Mouse (Mus musculus) forebrain, embryonic 12.5 days (tissue): Measurements from ENCODE around the gene Matk. TPM values are rescaled to one million over a fixed set of nuclear protein-coding genes. Genes with fewer than 3 reads are reported as not detected.

Experiments
- ATAC-seq: fragments of 200-750 bp; cut with Nextera tagmentation; 2 replicates; pipeline ENCODE4 v1.8.0; 2017; ENCODE audit warnings: moderate TSS enrichment; ENCODE audit not compliant: low FRiP score
- H3K27ac ChIP-seq: fragments of 300-500 bp; sonication (generic); 2 replicates; pipeline ENCODE4 v1.5.1; 2016; ENCODE audit warnings: mild to moderate bottlenecking
- H3K27me3 ChIP-seq: fragments of 300-500 bp; sonication (generic); 2 replicates; pipeline ENCODE4 v1.6.1; 2016; ENCODE audit warnings: mild to moderate bottlenecking
- H3K36me3 ChIP-seq: fragments of 300-500 bp; sonication (generic); replicated peaks from 2 replicates; pipeline ENCODE4 v1.6.1; 2016; ENCODE audit warnings: mild to moderate bottlenecking
- H3K4me1 ChIP-seq: fragments of 300-500 bp; sonication (generic); 2 replicates; pipeline ENCODE4 v1.6.1; 2016
- H3K4me2 ChIP-seq: fragments of 300-500 bp; sonication (generic); 2 replicates; pipeline ENCODE4 v1.6.1; 2016; ENCODE audit warnings: mild to moderate bottlenecking, moderate library complexity
- H3K4me3 ChIP-seq: fragments of 300-500 bp; sonication (generic); replicated peaks from 2 replicates; pipeline ENCODE4 v1.5.1; 2016; ENCODE audit warnings: mild to moderate bottlenecking
- H3K9ac ChIP-seq: fragments of 300-500 bp; sonication (generic); 2 replicates; pipeline ENCODE4 v1.6.1; 2016; ENCODE audit warnings: mild to moderate bottlenecking
- H3K9me3 ChIP-seq: fragments of 300-500 bp; sonication (generic); 2 replicates; pipeline ENCODE4 v1.6.1; 2016
- WGBS: fragments of 180-500 bp; shearing (Covaris S2); methylation state at CpG from one replicate; pipeline ENCODE4 v1.1.7; 2016; 5-methylcytosine and 5-hydroxymethylcytosine counted together
- polyA plus RNA-seq: library from polyadenylated mRNA; unstranded; fragments of >200 nt; fragmentation: Nextera tagmentation; extraction: Ambion mirVana; gene quantifications from 2 replicates; pipeline ENCODE4 v1.2.1, GENCODE M21; 2016

Matk gene
- polyA plus RNA-seq, 1 experiment from 2014 or later, result 4.1 TPM

GRCm38 (mm10) chr10:81290698-81291460, 38.1 kb downstream of the Matk start:
- peaks cover 48% of the 10 kb centered on the region for H3K4me1 ChIP-seq
- H3K9ac ChIP-seq, result no peak overlapping the region
- H3K9me3 ChIP-seq, result no peaks in the 10 kb centered on the region
- no peak for ATAC-seq
- H3K36me3 ChIP-seq, result peaks cover 6% of the 10 kb centered on the region; the same call in 1 of the 2 replicates
- peak overlapping the region; percentile 6; the same call in 1 of the 2 replicates for H3K4me2 ChIP-seq
- peaks cover 32% of the 10 kb centered on the region for H3K27me3 ChIP-seq
- 0 out of 2 replicates have a peak overlapping the region, but pooled peaks have one; percentile 0 for H3K4me3 ChIP-seq
- WGBS, result 12% methylated on average over 24 of the region's 24 CpGs
- no peak overlapping the region for H3K27ac ChIP-seq

GRCm38 (mm10) chr10:81291511-81292104, 38.9 kb downstream of the Matk start, which contains the start of gene Tjp3:
Gene Tjp3, minus strand, starts transcription at chr10:81291581.
- peaks cover 32% of the 10 kb centered on the region for H3K27me3 ChIP-seq
- peak within 1 kb of the TSS; percentile 6; the same call in 1 of the 2 replicates for H3K4me2 ChIP-seq
- H3K27ac ChIP-seq, result no peak within 1 kb of the TSS
- peaks cover 12% of the 10 kb centered on the region; the same call in 1 of the 2 replicates for H3K36me3 ChIP-seq
- peak within 1 kb of the TSS; percentile 87; the same call in 1 of the 2 replicates for H3K4me3 ChIP-seq
- H3K9ac ChIP-seq, result no peak within 1 kb of the TSS
- no peak for ATAC-seq
- H3K4me1 ChIP-seq, result peaks cover 44% of the 10 kb centered on the region
- 73% methylated on average over 9 of the region's 9 CpGs for WGBS
- no peaks in the 10 kb centered on the region for H3K9me3 ChIP-seq

GRCm38 (mm10) chr10:81292554-81293333, 40.0 kb downstream of the Matk start, which contains the start of gene Pip5k1c:
Gene Pip5k1c, plus strand, starts transcription at chr10:81292963.
- Histone ChIP-seq H3K9me3 (no peaks in the 10 kb centered on the region), H3K4me1 (peaks cover 44% of the 10 kb centered on the region), H3K27me3 (peaks cover 31% of the 10 kb centered on the region), H3K27ac (peak within 1 kb of the TSS; percentile 91), H3K9ac (peak within 1 kb of the TSS; percentile 82), H3K36me3 (peaks cover 12% of the 10 kb centered on the region; the same call in 1 of the 2 replicates), H3K4me2 (peak within 1 kb of the TSS; percentile 98), H3K4me3 (peak within 1 kb of the TSS; percentile 87)
- peak; percentile 95 for ATAC-seq
- under 1% methylated on average over 74 of the region's 80 CpGs for WGBS

- WGBS, result 3% methylated on average over 25 of the region's 25 CpGs
- H3K27ac ChIP-seq, result peak overlapping the region; percentile 91
- ATAC-seq, result peak; percentile 13
Observed at GRCm38 (mm10) chr10:81293334-81294030, 40.7 kb downstream of the Matk start.

GRCm38 (mm10) chr10:81294442-81294841, 41.7 kb downstream of the Matk start:
- H3K9ac ChIP-seq, result peak overlapping the region; percentile 82
- H3K9me3 ChIP-seq, result no peaks in the 10 kb centered on the region
- peak overlapping the region; percentile 98 for H3K4me2 ChIP-seq
- WGBS, result 79% methylated on average over 8 of the region's 8 CpGs
- H3K27me3 ChIP-seq, result peaks cover 21% of the 10 kb centered on the region
- H3K36me3 ChIP-seq, result peaks cover 12% of the 10 kb centered on the region; the same call in 1 of the 2 replicates
- H3K4me1 ChIP-seq, result peaks cover 37% of the 10 kb centered on the region
- ATAC-seq, result no peak
- peak overlapping the region; percentile 87 for H3K4me3 ChIP-seq
- no peak overlapping the region for H3K27ac ChIP-seq

More at GRCm38 (mm10) chr10:81293334-81294030, 40.7 kb downstream of the Matk start:
- Histone ChIP-seq H3K36me3 (peaks cover 12% of the 10 kb centered on the region; the same call in 1 of the 2 replicates), H3K4me2 (peak overlapping the region; percentile 98), H3K4me1 (peaks cover 39% of the 10 kb centered on the region), H3K9me3 (no peaks in the 10 kb centered on the region), H3K4me3 (peak overlapping the region; percentile 87), H3K9ac (peak overlapping the region; percentile 82), H3K27me3 (peaks cover 24% of the 10 kb centered on the region)

GRCm38 (mm10) chr10:81295185-81295584, 42.5 kb downstream of the Matk start:
- 93% methylated on average over 6 of the region's 6 CpGs for WGBS
- H3K9me3 ChIP-seq, result no peaks in the 10 kb centered on the region
- 0 out of 2 replicates have a peak overlapping the region, but pooled peaks have one; percentile 30 for H3K9ac ChIP-seq
- H3K4me1 ChIP-seq, result peaks cover 40% of the 10 kb centered on the region
- H3K27me3 ChIP-seq, result peaks cover 13% of the 10 kb centered on the region
- ATAC-seq, result no peak
- H3K36me3 ChIP-seq, result peaks cover 12% of the 10 kb centered on the region; the same call in 1 of the 2 replicates
- no peak overlapping the region for H3K27ac ChIP-seq
- H3K4me3 ChIP-seq, result no peak overlapping the region
- H3K4me2 ChIP-seq, result peak overlapping the region; percentile 98; the same call in 1 of the 2 replicates

GRCm38 (mm10) chr10:81297246-81297645, 44.5 kb downstream of the Matk start:
- H3K9me3 ChIP-seq, result no peaks in the 10 kb centered on the region
- no peak for ATAC-seq
- WGBS, result 84% methylated on average over 6 of the region's 6 CpGs
- H3K27ac ChIP-seq, result no peak overlapping the region
- H3K4me2 ChIP-seq, result no peak overlapping the region
- peaks cover 12% of the 10 kb centered on the region; the same call in 1 of the 2 replicates for H3K36me3 ChIP-seq
- H3K27me3 ChIP-seq, result no peaks in the 10 kb centered on the region; the same call in 1 of the 2 replicates
- H3K4me3 ChIP-seq, result no peak overlapping the region
- peaks cover 38% of the 10 kb centered on the region for H3K4me1 ChIP-seq
- H3K9ac ChIP-seq, result no peak overlapping the region

- H3K36me3 ChIP-seq, result peaks cover 12% of the 10 kb centered on the region; the same call in 1 of the 2 replicates
- 84% methylated on average over 10 of the region's 10 CpGs for WGBS
- no peak overlapping the region for H3K9ac ChIP-seq
- no peak overlapping the region for H3K27ac ChIP-seq
- H3K4me2 ChIP-seq, result no peak overlapping the region
- H3K4me3 ChIP-seq, result no peak overlapping the region
- no peaks in the 10 kb centered on the region for H3K27me3 ChIP-seq
- H3K9me3 ChIP-seq, result no peaks in the 10 kb centered on the region
- peaks cover 44% of the 10 kb centered on the region for H3K4me1 ChIP-seq
- no peak for ATAC-seq
Observed at GRCm38 (mm10) chr10:81297845-81298244, 45.1 kb downstream of the Matk start.

- Histone ChIP-seq H3K27ac (no peak overlapping the region), H3K4me3 (no peak overlapping the region), H3K9ac (no peak overlapping the region), H3K4me1 (peaks cover 49% of the 10 kb centered on the region), H3K4me2 (no peak overlapping the region), H3K9me3 (no peaks in the 10 kb centered on the region), H3K27me3 (no peaks in the 10 kb centered on the region), H3K36me3 (peaks cover 12% of the 10 kb centered on the region; the same call in 1 of the 2 replicates)
- ATAC-seq, result no peak
- 96% methylated on average over 17 of the region's 17 CpGs for WGBS
Observed at GRCm38 (mm10) chr10:81298369-81299100, 45.8 kb downstream of the Matk start.

GRCm38 (mm10) chr10:81299585-81300351, 47.0 kb downstream of the Matk start:
- peaks cover 43% of the 10 kb centered on the region for H3K4me1 ChIP-seq

More at GRCm38 (mm10) chr10:81299585-81300351, 47.0 kb downstream of the Matk start:
- no peak for ATAC-seq
- no peak overlapping the region for H3K4me3 ChIP-seq
- H3K4me2 ChIP-seq, result no peak overlapping the region
- 88% methylated on average over 14 of the region's 14 CpGs for WGBS
- no peaks in the 10 kb centered on the region for H3K27me3 ChIP-seq
- H3K9me3 ChIP-seq, result no peaks in the 10 kb centered on the region
- H3K36me3 ChIP-seq, result peaks cover 12% of the 10 kb centered on the region; the same call in 1 of the 2 replicates
- H3K27ac ChIP-seq, result no peak overlapping the region
- H3K9ac ChIP-seq, result peak overlapping the region; percentile 7; the same call in 1 of the 2 replicates
